Mouse (Mus musculus): ENCODE measurements around the gene Olfr1417.

GRCm38 (mm10) chr19:11846333-11846732 is 7.3 kb upstream of the Olfr1417 start:
- TF ChIP-seq CTCF (IDR thresholded peaks at IDR 0.05; ENCODE audit: borderline replicate concordance, insufficient read depth, low read depth, low read length), result no peak
- TF ChIP-seq POLR2A (IDR thresholded peaks at IDR 0.05; ENCODE audit: borderline replicate concordance, insufficient read depth, low read length), result no peak
